ENCODE assay signal across 9 mouse cellular contexts in genomic region chr5:9056020-9056660, GRCm38 (mm10). TPM values are rescaled to one million over a fixed set of nuclear protein-coding genes. Genes with fewer than 3 reads are reported as not detected.
A peak's percentile ranks its signal among the peaks of the same experiment; 100 is the strongest.
DNase-seq lines count a peak whose midpoint lies in the region; ATAC-seq lines count a peak whose summit lies in the region.
"Had no signal": no experiment of that assay in that cellular context is flagged by ENCODE, and none has a peak within 500 bp of the region (broad histone marks: within the 10 kb centered on the region; RNA-seq: fewer than 3 reads in every experiment).

No protein-coding gene starts in this region.

- H3K4me1 ChIP-seq in forebrain, embryonic 11.5 days (replicated peaks; ENCODE audit: control insufficient read depth, insufficient read depth, low read length) = no peaks in the 10 kb centered on the region
- H3K4me1 ChIP-seq in forebrain, embryonic 10.5 days = 0 out of 2 replicates have a peak, but pooled peaks cover 3% of the 10 kb centered on the region
- no peaks in the 10 kb centered on the region for H3K4me1 ChIP-seq in forebrain, embryonic 15.5 days
- H3K4me1 ChIP-seq in intestine, embryonic 15.5 days (replicated peaks) = no peaks in the 10 kb centered on the region
- H3K4me1 ChIP-seq in midbrain, embryonic 13.5 days (replicated peaks) = no peaks in the 10 kb centered on the region
- H3K4me1 ChIP-seq: liver, embryonic 15.5 days had no signal

- H3K4me3 ChIP-seq in forebrain, embryonic 11.5 days (ENCODE audit: low read depth, low read length) = no peak overlapping the region
- H3K4me3 ChIP-seq in forebrain, embryonic 10.5 days = no peak overlapping the region
- no peak overlapping the region for H3K4me3 ChIP-seq in forebrain, embryonic 15.5 days
- no peak overlapping the region for H3K4me3 ChIP-seq in intestine, embryonic 15.5 days (replicated peaks)
- H3K4me3 ChIP-seq in midbrain, embryonic 13.5 days (replicated peaks) = no peak overlapping the region
- H3K4me3 ChIP-seq: liver, embryonic 15.5 days had no signal

- no peak overlapping the region for H3K27ac ChIP-seq in forebrain, embryonic 11.5 days (ENCODE audit: low read depth, low read length)
- no peak overlapping the region for H3K27ac ChIP-seq in forebrain, embryonic 10.5 days
- no peak overlapping the region for H3K27ac ChIP-seq in forebrain, embryonic 15.5 days (replicated peaks)
- no peak overlapping the region for H3K27ac ChIP-seq in intestine, embryonic 15.5 days
- H3K27ac ChIP-seq in midbrain, embryonic 13.5 days = no peak overlapping the region
- H3K27ac ChIP-seq: liver, embryonic 15.5 days had no signal

- no peak overlapping the region for H3K9ac ChIP-seq in forebrain, embryonic 11.5 days (ENCODE audit: low read length)
- H3K9ac ChIP-seq in forebrain, embryonic 15.5 days (replicated peaks) = no peak overlapping the region
- H3K9ac ChIP-seq in intestine, embryonic 15.5 days = no peak overlapping the region
- H3K9ac ChIP-seq in midbrain, embryonic 13.5 days (replicated peaks) = no peak overlapping the region
- H3K9ac ChIP-seq: liver, embryonic 15.5 days had no signal

- no peaks in the 10 kb centered on the region for H3K27me3 ChIP-seq in forebrain, embryonic 11.5 days (ENCODE audit: control insufficient read depth, insufficient read depth, low read length)
- no peaks in the 10 kb centered on the region for H3K27me3 ChIP-seq in forebrain, embryonic 10.5 days (ENCODE audit: poor library complexity, severe bottlenecking)
- H3K27me3 ChIP-seq in forebrain, embryonic 15.5 days = no peaks in the 10 kb centered on the region
- no peaks in the 10 kb centered on the region for H3K27me3 ChIP-seq in intestine, embryonic 15.5 days (replicated peaks)
- no peaks in the 10 kb centered on the region for H3K27me3 ChIP-seq in midbrain, embryonic 13.5 days
- H3K27me3 ChIP-seq: liver, embryonic 15.5 days had no signal

- peak; percentile 73; the same call in 1 of the 2 replicates for ATAC-seq in forebrain, embryonic 11.5 days (replicated peaks; ENCODE audit: low FRiP score)
- ATAC-seq in forebrain, embryonic 15.5 days (replicated peaks) = peak; percentile 79
- ATAC-seq in intestine, embryonic 15.5 days = peak; percentile 76
- ATAC-seq in midbrain, embryonic 13.5 days = peak; percentile 62; the same call in 1 of the 2 replicates

- H3K4me2 ChIP-seq in forebrain, embryonic 11.5 days (ENCODE audit: low read depth, low read length, severe bottlenecking) = no peak overlapping the region
- no peak overlapping the region for H3K4me2 ChIP-seq in forebrain, embryonic 15.5 days (replicated peaks)
- no peak overlapping the region for H3K4me2 ChIP-seq in intestine, embryonic 15.5 days (replicated peaks)
- no peak overlapping the region for H3K4me2 ChIP-seq in midbrain, embryonic 13.5 days (replicated peaks)
- H3K4me2 ChIP-seq: liver, embryonic 15.5 days had no signal

- no peaks in the 10 kb centered on the region for H3K36me3 ChIP-seq in forebrain, embryonic 11.5 days (ENCODE audit: control insufficient read depth, insufficient read depth, low read length)
- H3K36me3 ChIP-seq in forebrain, embryonic 10.5 days (replicated peaks) = no peaks in the 10 kb centered on the region
- no peaks in the 10 kb centered on the region for H3K36me3 ChIP-seq in forebrain, embryonic 15.5 days
- no peaks in the 10 kb centered on the region for H3K36me3 ChIP-seq in intestine, embryonic 15.5 days
- no peaks in the 10 kb centered on the region for H3K36me3 ChIP-seq in midbrain, embryonic 13.5 days
- H3K36me3 ChIP-seq: liver, embryonic 15.5 days had no signal

- 34% methylated on average over 3 of the region's 3 CpGs for WGBS in forebrain, embryonic 11.5 days
- 36% methylated on average over 3 of the region's 3 CpGs for WGBS in forebrain, embryonic 10.5 days
- 32% methylated on average over 3 of the region's 3 CpGs for WGBS in forebrain, embryonic 15.5 days
- WGBS in intestine, embryonic 15.5 days = 20% methylated on average over 3 of the region's 3 CpGs
- 32% methylated on average over 3 of the region's 3 CpGs for WGBS in midbrain, embryonic 13.5 days

- DNase-seq in forebrain, embryonic 11.5 days (ENCODE audit: low spot score) = no peak
- DNase-seq in forebrain, embryonic 10.5 days (ENCODE audit: extremely low spot score, low spot score) = no peak
- DNase-seq in c-Kit-positive CD71-positive TER-119-negative erythroid progenitor cells, embryonic 14.5 days (ENCODE audit: low read depth) = peak; percentile 35
- DNase-seq in left cerebral cortex, adult 8-10 months (ENCODE audit: low spot score in 2 of 2) = peak; percentile 36 to 57
- DNase-seq in spleen, postnatal 10 days (ENCODE audit: low spot score in 2 of 2) = peak; percentile 31 to 70

- no peaks in the 10 kb centered on the region for H3K9me3 ChIP-seq in forebrain, embryonic 11.5 days (ENCODE audit: control insufficient read depth, low read length)
- no peaks in the 10 kb centered on the region for H3K9me3 ChIP-seq in forebrain, embryonic 10.5 days
- no peaks in the 10 kb centered on the region for H3K9me3 ChIP-seq in forebrain, embryonic 15.5 days
- no peaks in the 10 kb centered on the region for H3K9me3 ChIP-seq in intestine, embryonic 15.5 days
- H3K9me3 ChIP-seq in midbrain, embryonic 13.5 days = no peaks in the 10 kb centered on the region
- H3K9me3 ChIP-seq: liver, embryonic 15.5 days had no signal

RNA-seq across cellular contexts. Expression of gene Tmem243, which starts 44.3 kb away (rescaled TPM):
- 24.2 and 32.1 TPM in 2 replicates for polyA plus RNA-seq in forebrain, embryonic 11.5 days (2014; fragmentation: Nextera tagmentation; extraction: Ambion mirVana)
- 22.7 and 26.2 TPM in 2 replicates for polyA plus RNA-seq in forebrain, embryonic 10.5 days (2016; fragmentation: Nextera tagmentation; extraction: Ambion mirVana)
- polyA plus RNA-seq in forebrain, embryonic 15.5 days (2015; fragmentation: Nextera tagmentation; extraction: Ambion mirVana) = 13.1 and 13.7 TPM in 2 replicates
- 21.9 and 26.6 TPM in 2 replicates for polyA plus RNA-seq in intestine, embryonic 15.5 days (2015; fragmentation: Nextera tagmentation; extraction: Ambion mirVana)
- total RNA-seq in left cerebral cortex, adult 8-10 months (2022) = 10 to 100 TPM; 11.4 to 16.5 (median 12.9) TPM
- 15.2 and 15.3 TPM in 2 replicates for polyA plus RNA-seq in midbrain, embryonic 13.5 days (2015; fragmentation: Nextera tagmentation; extraction: Ambion mirVana)

RNA-seq across cellular contexts. Expression of gene Crot, which starts 59.0 kb away (rescaled TPM):
- polyA plus RNA-seq in forebrain, embryonic 11.5 days (2014; fragmentation: Nextera tagmentation; extraction: Ambion mirVana) = 29.6 and 33.9 TPM in 2 replicates
- polyA plus RNA-seq in forebrain, embryonic 10.5 days (2016; fragmentation: Nextera tagmentation; extraction: Ambion mirVana) = 30.9 and 32.4 TPM in 2 replicates
- polyA plus RNA-seq in forebrain, embryonic 15.5 days (2015; fragmentation: Nextera tagmentation; extraction: Ambion mirVana) = 21.4 and 22.9 TPM in 2 replicates
- 51.6 and 55.3 TPM in 2 replicates for polyA plus RNA-seq in intestine, embryonic 15.5 days (2015; fragmentation: Nextera tagmentation; extraction: Ambion mirVana)
- total RNA-seq in left cerebral cortex, adult 8-10 months (2022) = 10 to 100 TPM; 22.8 to 25.3 (median 23.7) TPM
- 17.8 and 19.2 TPM in 2 replicates for polyA plus RNA-seq in midbrain, embryonic 13.5 days (2015; fragmentation: Nextera tagmentation; extraction: Ambion mirVana)

Comparison
In these comparisons a context has a peak if more than half of its experiments do, and no peak if none do; other contexts are left out.
1. DNase-seq: peak in c-Kit-positive CD71-positive TER-119-negative erythroid progenitor cells, embryonic 14.5 days (single experiment), left cerebral cortex, adult 8-10 months (2 of 2) and spleen, postnatal 10 days (2 of 2); none in forebrain, embryonic 11.5 days (single experiment) and forebrain, embryonic 10.5 days (single experiment).
2. Peak in every context shown above with its lines, with median percentiles within 50 percentile points of each other: ATAC-seq.